Mouse (Mus musculus) MEL (cell line): ENCODE measurements around the gene Prkag2. TPM values are rescaled to one million over a fixed set of nuclear protein-coding genes. Genes with fewer than 3 reads are reported as not detected.

Experiments used
- DNase-seq: peaks from one replicate; pipeline ENCODE4 v3.0.0; 2011; ENCODE audit warnings: low read depth, low spot score
- H3K27ac ChIP-seq: 2 replicates; pipeline ENCODE4 v1.5.1; 2012; ENCODE audit warnings: low read depth, mild to moderate bottlenecking, control low read depth, low read length, moderate library complexity; ENCODE audit not compliant: control insufficient read depth
- H3K27me3 ChIP-seq, 2 experiments: fragments of 150-350 bp in 1 of 2; sonication (generic) in 1 of 2; 2 replicates each; pipeline ENCODE4 v1.6.1; 2012; ENCODE audit warnings: low read length in 2 of 2, mild to moderate bottlenecking in 2 of 2, improper control_type of control experiment in 1 of 2, moderate library complexity in 1 of 2; ENCODE audit not compliant: insufficient read depth in 2 of 2, control insufficient read depth in 1 of 2
- H3K36me3 ChIP-seq, 2 experiments: 2 replicates each; pipeline ENCODE4 v1.6.1; 2012 to 2014; ENCODE audit warnings: low read length in 2 of 2, improper control_type of control experiment in 1 of 2, inconsistent platforms in 1 of 2, mild to moderate bottlenecking in 1 of 2; ENCODE audit not compliant: insufficient read depth in 2 of 2, control insufficient read depth in 1 of 2
- H3K4me1 ChIP-seq, 2 experiments: fragments of 150-350 bp in 1 of 2; sonication (generic) in 1 of 2; 2 replicates each; pipeline ENCODE4 v1.6.1; 2012; ENCODE audit warnings: low read length in 2 of 2, improper control_type of control experiment in 1 of 2, mild to moderate bottlenecking in 1 of 2; ENCODE audit not compliant: insufficient read depth in 2 of 2, control insufficient read depth in 1 of 2
- H3K4me3 ChIP-seq, 2 experiments: fragments of 150-350 bp in 1 of 2; sonication (generic) in 1 of 2; 2 replicates each; pipeline ENCODE4 v1.5.1; 2012; ENCODE audit warnings: low read depth in 2 of 2, low read length in 2 of 2, mild to moderate bottlenecking in 2 of 2, moderate library complexity in 2 of 2, control low read depth in 1 of 2, improper control_type of control experiment in 1 of 2; ENCODE audit not compliant: control insufficient read depth in 1 of 2, insufficient read depth in 1 of 2
- H3K79me2 ChIP-seq: 2 replicates; pipeline ENCODE4 v1.6.1; 2012; ENCODE audit warnings: mild to moderate bottlenecking, low read length, moderate library complexity; ENCODE audit not compliant: control insufficient read depth, poor library complexity, insufficient read depth
- H3K9ac ChIP-seq: 2 replicates; pipeline ENCODE4 v1.6.1; 2012; ENCODE audit warnings: low read depth, mild to moderate bottlenecking, control low read depth, low read length, moderate library complexity; ENCODE audit not compliant: control insufficient read depth, poor library complexity, severe bottlenecking
- H3K9me3 ChIP-seq: fragments of 150-350 bp; sonication (generic); replicated peaks from 2 replicates; pipeline ENCODE4 v1.6.1; 2012; ENCODE audit warnings: mild to moderate bottlenecking, low read length, improper control_type of control experiment, moderate library complexity; ENCODE audit not compliant: insufficient read depth
- CHD2 ChIP-seq: IDR thresholded peaks from 2 replicates; pipeline ENCODE4 v1.6.1; 2011; ENCODE audit warnings: low read length, improper control_type of control experiment
- ELF1 ChIP-seq: IDR thresholded peaks from 2 replicates; pipeline ENCODE4 v1.6.1; 2014; ENCODE audit warnings: low read depth, mild to moderate bottlenecking, inconsistent platforms, low read length, improper control_type of control experiment, moderate library complexity
- GABPA ChIP-seq: IDR thresholded peaks from 2 replicates; pipeline ENCODE4 v1.6.1; 2012; ENCODE audit warnings: low read depth, mild to moderate bottlenecking, inconsistent platforms, low read length, improper control_type of control experiment, moderate library complexity
- MAX ChIP-seq: IDR thresholded peaks from 2 replicates; pipeline ENCODE4 v1.6.1; 2011; ENCODE audit warnings: low read length, improper control_type of control experiment
- MAZ ChIP-seq: IDR thresholded peaks from 2 replicates; pipeline ENCODE4 v1.6.1; 2012; ENCODE audit warnings: low read depth, mild to moderate bottlenecking, inconsistent platforms, low read length, improper control_type of control experiment
- MEF2A ChIP-seq: IDR thresholded peaks from 2 replicates; pipeline ENCODE4 v1.6.1; 2014; ENCODE audit warnings: low read depth, mild to moderate bottlenecking, inconsistent platforms, low read length, improper control_type of control experiment; ENCODE audit not compliant: poor library complexity, insufficient replicate concordance, severe bottlenecking; ENCODE audit errors: extremely low read depth
- MYB ChIP-seq: IDR thresholded peaks from 2 replicates; pipeline ENCODE4 v1.6.1; 2011; ENCODE audit warnings: mild to moderate bottlenecking, low read depth, low read length, improper control_type of control experiment
- NELFE ChIP-seq: IDR thresholded peaks from 2 replicates; pipeline ENCODE4 v1.6.1; 2011; ENCODE audit warnings: low read depth, low read length, improper control_type of control experiment
- POLR2A ChIP-seq, 2 experiments: IDR thresholded peaks; 2 replicates each; pipeline ENCODE4 v1.6.1; 2011 to 2012; ENCODE audit warnings: low read length in 2 of 2, mild to moderate bottlenecking in 2 of 2, control low read depth in 1 of 2, improper control_type of control experiment in 1 of 2, low read depth in 1 of 2, moderate library complexity in 1 of 2; ENCODE audit not compliant: control insufficient read depth in 1 of 2, insufficient read depth in 1 of 2, poor library complexity in 1 of 2
- POLR2AphosphoS5 ChIP-seq: IDR thresholded peaks from 2 replicates; pipeline ENCODE4 v1.6.1; 2012; ENCODE audit warnings: low read depth, borderline replicate concordance, mild to moderate bottlenecking, inconsistent platforms, low read length, moderate library complexity, mixed read lengths
- RAD21 ChIP-seq: IDR thresholded peaks from 2 replicates; pipeline ENCODE4 v1.6.1; 2011; ENCODE audit warnings: mild to moderate bottlenecking, low read depth, low read length, improper control_type of control experiment
- SIN3A ChIP-seq: IDR thresholded peaks from 2 replicates; pipeline ENCODE4 v1.6.1; 2012; ENCODE audit warnings: low read length, improper control_type of control experiment, inconsistent platforms
- TBP ChIP-seq: IDR thresholded peaks from 2 replicates; pipeline ENCODE4 v1.8.0; 2011; ENCODE audit warnings: low read depth, low read length, improper control_type of control experiment
- TCF12 ChIP-seq: IDR thresholded peaks from 2 replicates; pipeline ENCODE4 v1.6.1; 2014; ENCODE audit warnings: low read depth, mild to moderate bottlenecking, inconsistent platforms, low read length, improper control_type of control experiment, moderate library complexity
- UBTF ChIP-seq: IDR thresholded peaks from 2 replicates; pipeline ENCODE4 v1.6.1; 2012; ENCODE audit warnings: low read depth, mild to moderate bottlenecking, inconsistent platforms, low read length, improper control_type of control experiment, moderate library complexity, borderline replicate concordance; ENCODE audit not compliant: insufficient read depth
- USF1 ChIP-seq: IDR thresholded peaks from 2 replicates; pipeline ENCODE4 v1.6.1; 2014; ENCODE audit warnings: low read depth, mild to moderate bottlenecking, inconsistent platforms, low read length, improper control_type of control experiment, moderate library complexity
- ZNF384 ChIP-seq: IDR thresholded peaks from 2 replicates; pipeline ENCODE4 v1.6.1; 2012; ENCODE audit warnings: low read depth, mild to moderate bottlenecking, inconsistent platforms, low read length, improper control_type of control experiment
- polyA plus RNA-seq, 2 experiments: library from polyadenylated mRNA; stranded (reverse) in 1 of 2; unstranded in 1 of 2; fragments of >175 nt in 1 of 2; fragments of >200 nt in 1 of 2; gene quantifications; 2 replicates each; pipeline versions ENCODE4 v1.2.1 to v1.2.4; 2012; ENCODE audit warnings: low replicate concordance in 2 of 2, low read depth in 1 of 2; ENCODE audit not compliant: insufficient read length in 2 of 2, insufficient read depth in 1 of 2, missing spikeins in 1 of 2
- total RNA-seq: library from RNA; depleted of rRNA; stranded (reverse); fragments of 300-350 nt; gene quantifications from 2 replicates; pipeline ENCODE4 v1.2.3, GENCODE M21; 2012

Prkag2 gene
- total and polyA plus RNA-seq, 3 experiments: 8.0 to 27.9 TPM; not detected in 1

- Histone ChIP-seq H3K4me3 (no peak overlapping the region), H3K36me3 (no peaks in the 10 kb centered on the region), H3K27ac (no peak overlapping the region)
- TF ChIP-seq NELFE (no peak), TBP (no peak), USF1 (no peak)
- TF ChIP-seq, all 39 proteins: peak for 0
- Histone ChIP-seq H3K9ac (no peak overlapping the region), H3K4me1 (peaks cover 0 to 4% of the 10 kb centered on the region in 2 experiments; a peak in 1 of 4 replicates), H3K79me2 (no peaks in the 10 kb centered on the region), H3K27me3 (no peaks in the 10 kb centered on the region), H3K9me3 (no peaks in the 10 kb centered on the region)
- peak; percentile 42 for DNase-seq
Measured at GRCm38 (mm10) chr5:24915119-24915518, 185.3 kb downstream of the Prkag2 start.

- Histone ChIP-seq H3K9me3 (no peaks in the 10 kb centered on the region), H3K9ac (no peak overlapping the region), H3K27me3 (no peaks in the 10 kb centered on the region), H3K4me3 (no peak overlapping the region), H3K36me3 (no peaks in the 10 kb centered on the region), H3K4me1 (no peaks in the 10 kb centered on the region), H3K79me2 (no peaks in the 10 kb centered on the region; the same call in 1 of the 2 replicates), H3K27ac (no peak overlapping the region)
- no peak for DNase-seq
- TF ChIP-seq CHD2: no peak
- TF ChIP-seq RAD21: no peak
- TF ChIP-seq POLR2A (IDR thresholded peaks at IDR 0.05; ENCODE audit: control insufficient read depth in 1 of 2, insufficient read depth in 1 of 2, low read depth in 1 of 2, low read length in 2 of 2, poor library complexity in 1 of 2): no peak
- TF ChIP-seq MEF2A: no peak
- no peak for TF ChIP-seq MYB
- TF ChIP-seq ZNF384: no peak
- TF ChIP-seq POLR2AphosphoS5: no peak
- TF ChIP-seq UBTF: no peak
- no peak for TF ChIP-seq MAX
- TF ChIP-seq ELF1: no peak
- TF ChIP-seq TCF12: no peak
- TF ChIP-seq GABPA: no peak
- no peak for TF ChIP-seq SIN3A
- TF ChIP-seq MAZ: no peak
Measured at GRCm38 (mm10) chr5:24913656-24914055, 186.8 kb downstream of the Prkag2 start.
